ENCODE assay signal across 10 mouse cellular contexts in the genomic region with DNA sequence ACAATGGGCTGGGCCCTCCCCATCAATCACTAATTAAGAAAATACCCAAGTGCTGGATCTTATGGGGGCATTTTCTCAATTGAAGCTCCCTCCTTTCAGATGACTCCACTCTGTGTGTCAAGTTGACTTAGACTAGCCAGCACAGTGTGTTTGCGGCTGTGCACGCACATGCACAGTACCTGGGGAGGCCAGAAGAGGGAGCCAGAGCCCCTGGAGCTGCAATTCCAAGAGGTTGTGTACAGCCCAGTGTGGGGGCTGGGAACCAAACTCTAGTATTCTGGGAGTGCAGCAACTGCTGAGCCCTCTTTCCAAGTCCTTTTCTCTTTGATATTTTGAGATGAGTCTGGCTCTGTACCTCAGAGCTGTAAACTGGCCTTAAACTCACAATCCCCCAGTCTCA. TPM values are rescaled to one million over a fixed set of nuclear protein-coding genes. Genes with fewer than 3 reads are reported as not detected.
A peak's percentile ranks its signal among the peaks of the same experiment; 100 is the strongest.
DNase-seq lines count a peak whose midpoint lies in the region; ATAC-seq and TF ChIP-seq lines count a peak whose summit lies in the region.
"Had no signal": no experiment of that assay in that cellular context is flagged by ENCODE, and none has a peak within 500 bp of the region (broad histone marks: within the 10 kb centered on the region; RNA-seq: fewer than 3 reads in every experiment).

No protein-coding gene starts in this region.

- peaks cover 6% of the 10 kb centered on the region; the same call in 1 of the 2 replicates for H3K4me1 ChIP-seq in heart, postnatal 0 days (ENCODE audit: control insufficient read depth, insufficient read depth)
- H3K4me1 ChIP-seq in bone marrow, adult 2 months (ENCODE audit: control insufficient read depth, insufficient read depth, low read length), result peaks cover 9% of the 10 kb centered on the region
- no peaks in the 10 kb centered on the region; the same call in 1 of the 2 replicates for H3K4me1 ChIP-seq in testis, adult 2 months (ENCODE audit: control insufficient read depth, insufficient read depth, low read length)
- peaks cover 10% of the 10 kb centered on the region for H3K4me1 ChIP-seq in hindbrain, embryonic 13.5 days (replicated peaks)

- TF ChIP-seq EP300 in heart, postnatal 0 days (IDR thresholded peaks at IDR 0.05; ENCODE audit: low read depth), result no peak

- no peak overlapping the region for H3K4me2 ChIP-seq in heart, postnatal 0 days (ENCODE audit: low read depth, low read length)
- H3K4me2 ChIP-seq in hindbrain, embryonic 13.5 days, result no peak overlapping the region
- H3K4me2 ChIP-seq: heart, embryonic 15.5 days had no signal

- H3K27me3 ChIP-seq in heart, postnatal 0 days (ENCODE audit: control insufficient read depth, insufficient read depth, low read length), result no peaks in the 10 kb centered on the region
- H3K27me3 ChIP-seq in testis, adult 2 months (ENCODE audit: control insufficient read depth, insufficient read depth, low read length), result no peaks in the 10 kb centered on the region
- no peaks in the 10 kb centered on the region for H3K27me3 ChIP-seq in hindbrain, embryonic 13.5 days
- H3K27me3 ChIP-seq: heart, embryonic 15.5 days had no signal

- H3K9me3 ChIP-seq in heart, postnatal 0 days (replicated peaks; ENCODE audit: control insufficient read depth, low read length), result no peaks in the 10 kb centered on the region
- H3K9me3 ChIP-seq in hindbrain, embryonic 13.5 days, result no peaks in the 10 kb centered on the region
- H3K9me3 ChIP-seq: heart, embryonic 15.5 days had no signal

- TF ChIP-seq CTCF in heart, postnatal 0 days (IDR thresholded peaks at IDR 0.05; ENCODE audit: low read depth), result 0 out of 2 replicates have a peak, but pooled peaks have one; percentile 3
- peak; percentile 45 for TF ChIP-seq CTCF in bone marrow, adult 2 months (IDR thresholded peaks at IDR 0.05; ENCODE audit: control insufficient read depth, insufficient read depth, low read length)
- TF ChIP-seq CTCF in testis, adult 2 months (IDR thresholded peaks at IDR 0.05; ENCODE audit: control insufficient read depth, insufficient read depth, insufficient replicate concordance, low read depth, low read length), result peak; percentile 55; the same call in 1 of the 2 replicates

- H3K4me3 ChIP-seq in heart, postnatal 0 days (ENCODE audit: low read depth, low read length), result no peak overlapping the region
- no peak overlapping the region for H3K4me3 ChIP-seq in bone marrow, adult 2 months (replicated peaks; ENCODE audit: control insufficient read depth, low read depth, low read length)
- no peak overlapping the region for H3K4me3 ChIP-seq in testis, adult 2 months (ENCODE audit: control insufficient read depth, low read depth, low read length)
- no peak overlapping the region for H3K4me3 ChIP-seq in hindbrain, embryonic 13.5 days
- H3K4me3 ChIP-seq: heart, embryonic 15.5 days had no signal

- no peak overlapping the region for H3K9ac ChIP-seq in heart, postnatal 0 days (replicated peaks; ENCODE audit: low read depth, low read length)
- H3K9ac ChIP-seq in hindbrain, embryonic 13.5 days, result no peak overlapping the region
- H3K9ac ChIP-seq: heart, embryonic 15.5 days had no signal

- 94% methylated on average over 2 of the region's 2 CpGs for WGBS in heart, postnatal 0 days
- 90% methylated on average over 2 of the region's 2 CpGs for WGBS in bone marrow, adult 2 months
- whole genome bisulfite sequencing in hindbrain, embryonic 13.5 days, result 90% methylated on average over 2 of the region's 2 CpGs

- DNase-seq in heart, postnatal 0 days (ENCODE audit: low spot score), result no peak
- DNase-seq in heart, adult 9 months (ENCODE audit: low spot score in 2 of 2), result no peak
- peak; percentile 35 for DNase-seq in thymus, postnatal 14 days
- DNase-seq in thymus, postnatal 10 days (ENCODE audit: low spot score in 2 of 2), result no peak

- TF ChIP-seq POLR2A in bone marrow, adult 2 months (IDR thresholded peaks at IDR 0.05; ENCODE audit: borderline replicate concordance, control insufficient read depth, low read depth, low read length), result no peak
- no peak for TF ChIP-seq POLR2A in testis, adult 2 months (IDR thresholded peaks at IDR 0.05; ENCODE audit: control insufficient read depth, low read depth, low read length)

- no peak for ATAC-seq in heart, postnatal 0 days (ENCODE audit: insufficient read depth, low read depth)
- no peak for ATAC-seq in hindbrain, embryonic 13.5 days (ENCODE audit: low FRiP score)
- ATAC-seq in activated CD4-positive, CD25-positive, alpha-beta regulatory T cell, adult 4 months, result no peak

- H3K36me3 ChIP-seq in heart, postnatal 0 days (replicated peaks; ENCODE audit: control insufficient read depth, insufficient read depth, low read length), result peaks cover 32% of the 10 kb centered on the region
- H3K36me3 ChIP-seq in testis, adult 2 months (ENCODE audit: control insufficient read depth, insufficient read depth, low read length), result no peaks in the 10 kb centered on the region; the same call in 1 of the 2 replicates
- peaks cover 45% of the 10 kb centered on the region for H3K36me3 ChIP-seq in hindbrain, embryonic 13.5 days

- H3K27ac ChIP-seq in heart, postnatal 0 days (ENCODE audit: low read depth), result no peak overlapping the region
- no peak overlapping the region; the same call in 1 of the 2 replicates for H3K27ac ChIP-seq in bone marrow, adult 2 months (ENCODE audit: control insufficient read depth, insufficient read depth, low read depth, low read length, poor library complexity)
- no peak overlapping the region for H3K27ac ChIP-seq in testis, adult 2 months (ENCODE audit: control insufficient read depth, insufficient read depth, low read depth, low read length)
- no peak overlapping the region for H3K27ac ChIP-seq in hindbrain, embryonic 13.5 days
- H3K27ac ChIP-seq: heart, embryonic 15.5 days had no signal

RNA-seq across cellular contexts. Expression of gene Atp13a2, which starts 5.1 kb away (rescaled TPM):
- 45.8 and 47.7 TPM in 2 replicates for total RNA-seq in heart, postnatal 0 days (2014; rRNA removed; ENCODE audit: low replicate concordance)
- polyA plus RNA-seq in heart, postnatal 0 days (2015; fragmentation: Nextera tagmentation; extraction: Ambion mirVana), result 18.8 and 19.3 TPM in 2 replicates
- 28.4 and 46.7 TPM in 2 replicates for polyA plus RNA-seq in bone marrow, adult 2 months (2011; ENCODE audit: insufficient read depth, insufficient read length, low replicate concordance, missing spikeins)
- 40.8 and 41.6 TPM in 2 replicates for polyA plus RNA-seq in testis, adult 2 months (2012; rRNA removed)
- 140 TPM in 2 replicates for polyA plus RNA-seq in hindbrain, embryonic 13.5 days (2015; fragmentation: Nextera tagmentation; extraction: Ambion mirVana)
- 1 to 10 TPM; 5.6 to 7.5 TPM for polyA plus RNA-seq in activated CD4-positive, CD25-positive, alpha-beta regulatory T cell, adult 4 months (2017; shearing (Covaris generic))

RNA-seq across cellular contexts. Expression of gene Sdhb, which starts 20.6 kb away (rescaled TPM):
- 893 and 947 TPM in 2 replicates for total RNA-seq in heart, postnatal 0 days (2014; rRNA removed; ENCODE audit: low replicate concordance)
- polyA plus RNA-seq in heart, postnatal 0 days (2015; fragmentation: Nextera tagmentation; extraction: Ambion mirVana), result 1,828 and 1,869 TPM in 2 replicates
- polyA plus RNA-seq in bone marrow, adult 2 months (2011; ENCODE audit: insufficient read depth, insufficient read length, low replicate concordance, missing spikeins), result 33.6 and 65.3 TPM in 2 replicates
- 97.1 and 102 TPM in 2 replicates for polyA plus RNA-seq in testis, adult 2 months (2012; rRNA removed)
- 442 and 459 TPM in 2 replicates for polyA plus RNA-seq in hindbrain, embryonic 13.5 days (2015; fragmentation: Nextera tagmentation; extraction: Ambion mirVana)
- polyA plus RNA-seq in activated CD4-positive, CD25-positive, alpha-beta regulatory T cell, adult 4 months (2017; shearing (Covaris generic)), result 100 to 1,000 TPM; 318 to 321 TPM

RNA-seq across cellular contexts. Expression of gene Mfap2, which starts 28.6 kb away (rescaled TPM):
- 45.0 and 47.8 TPM in 2 replicates for total RNA-seq in heart, postnatal 0 days (2014; rRNA removed; ENCODE audit: low replicate concordance)
- polyA plus RNA-seq in heart, postnatal 0 days (2015; fragmentation: Nextera tagmentation; extraction: Ambion mirVana), result 114 and 129 TPM in 2 replicates
- 1.9 and 4.0 TPM in 2 replicates for polyA plus RNA-seq in bone marrow, adult 2 months (2011; ENCODE audit: insufficient read depth, insufficient read length, low replicate concordance, missing spikeins)
- 2.3 and 4.7 TPM in 2 replicates for polyA plus RNA-seq in testis, adult 2 months (2012; rRNA removed)
- polyA plus RNA-seq in hindbrain, embryonic 13.5 days (2015; fragmentation: Nextera tagmentation; extraction: Ambion mirVana), result 198 and 227 TPM in 2 replicates
- polyA plus RNA-seq in activated CD4-positive, CD25-positive, alpha-beta regulatory T cell, adult 4 months (2017; shearing (Covaris generic)), result not detected
- total RNA-seq: common myeloid progenitor, adult 5-6 weeks had no signal

Comparison
In these comparisons a context has a peak if more than half of its experiments do, and no peak if none do; other contexts are left out.
1. CTCF ChIP-seq: peak in every context shown above with its lines; median percentile 55 in testis, adult 2 months; 45 in bone marrow, adult 2 months; 3 in heart, postnatal 0 days.
2. RNA of gene Mfap2, which starts 28.6 kb away (polyA plus RNA-seq): 198 to 227 TPM in hindbrain, embryonic 13.5 days and 114 to 129 TPM in heart, postnatal 0 days; 1.9 to 4.0 TPM in bone marrow, adult 2 months, 2.3 to 4.7 TPM in testis, adult 2 months and not detected in activated CD4-positive, CD25-positive, alpha-beta regulatory T cell, adult 4 months; every median in the first group is over 10 times any median in the second.